Mouse (Mus musculus): Measurements from ENCODE around the gene Gm42791. TPM values are rescaled to one million over a fixed set of nuclear protein-coding genes. Genes with fewer than 3 reads are reported as not detected.

The Gm42791 gene
- polyA plus RNA-seq, 1 experiment from 2014 or later = 2.0 TPM

DNA sequence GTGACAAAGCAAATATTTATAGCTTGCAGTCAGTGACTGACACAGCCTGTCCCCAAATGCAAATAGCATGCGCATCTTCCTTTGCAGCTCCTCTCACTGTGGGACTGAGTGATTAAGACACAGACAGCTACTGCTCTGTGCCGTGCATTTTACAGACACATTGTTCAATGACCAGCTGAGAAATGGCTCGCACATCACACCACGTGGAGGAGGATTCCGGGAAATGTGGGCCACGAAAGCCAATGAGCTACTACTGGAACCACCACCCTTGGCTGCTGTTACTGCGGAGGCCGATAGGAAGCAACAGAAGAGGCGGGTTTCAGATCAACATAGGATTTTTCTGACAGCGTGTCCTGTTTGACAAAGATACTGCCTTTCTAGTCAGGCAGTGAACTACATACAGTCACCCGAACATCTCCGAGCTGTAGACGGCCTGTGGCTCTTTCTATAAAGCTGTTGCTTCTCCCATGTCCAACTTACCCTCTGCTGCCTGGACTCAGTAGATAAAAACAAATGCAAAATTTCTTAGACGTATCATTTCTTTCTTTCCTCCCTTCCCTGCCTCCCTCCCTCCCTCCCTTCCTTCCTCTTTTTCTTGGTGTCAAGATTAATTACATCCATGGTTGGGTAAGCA is 97.8 kb downstream of the Gm42791 start:
- no peak overlapping the region for H3K4me3 ChIP-seq
- no peak overlapping the region for H3K27ac ChIP-seq (replicated peaks)
- no peak for DNase-seq (ENCODE audit: low spot score)
- H3K4me1 ChIP-seq = peaks cover 35% of the 10 kb centered on the region
- H3K9me3 ChIP-seq (replicated peaks) = no peaks in the 10 kb centered on the region
- 81% methylated on average over 14 of the region's 14 CpGs for WGBS
- H3K36me3 ChIP-seq = peaks cover 33% of the 10 kb centered on the region
- no peaks in the 10 kb centered on the region for H3K27me3 ChIP-seq (ENCODE audit: low read depth, poor library complexity, severe bottlenecking)

DNA sequence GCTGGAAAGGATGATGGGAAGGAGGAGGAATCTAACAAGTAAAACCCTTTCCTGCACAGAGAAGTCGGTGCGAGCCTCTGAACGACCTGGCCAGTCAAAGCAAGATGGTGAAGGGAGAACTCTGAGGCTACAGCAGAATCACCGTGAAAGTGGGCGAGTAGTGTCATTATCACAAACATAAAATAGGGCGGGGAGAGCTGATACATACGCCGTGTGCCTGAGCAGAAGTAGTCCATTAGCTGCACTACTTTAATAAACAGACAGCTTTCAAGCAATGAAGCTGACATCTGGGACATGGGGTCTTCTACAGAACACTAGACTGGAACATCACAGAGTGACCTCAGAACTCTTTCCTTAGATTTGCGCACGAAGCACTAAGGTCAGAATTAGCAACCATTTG is 98.4 kb downstream of the Gm42791 start:
- WGBS = 91% methylated on average over 10 of the region's 10 CpGs
- Histone ChIP-seq H3K4me3 (no peak overlapping the region), H3K9me3 (replicated peaks) (no peaks in the 10 kb centered on the region), H3K36me3 (peaks cover 40% of the 10 kb centered on the region), H3K27me3 (ENCODE audit: low read depth, poor library complexity, severe bottlenecking) (no peaks in the 10 kb centered on the region), H3K4me1 (peaks cover 35% of the 10 kb centered on the region), H3K27ac (replicated peaks) (no peak overlapping the region)
- DNase-seq (ENCODE audit: low spot score) = no peak

DNA sequence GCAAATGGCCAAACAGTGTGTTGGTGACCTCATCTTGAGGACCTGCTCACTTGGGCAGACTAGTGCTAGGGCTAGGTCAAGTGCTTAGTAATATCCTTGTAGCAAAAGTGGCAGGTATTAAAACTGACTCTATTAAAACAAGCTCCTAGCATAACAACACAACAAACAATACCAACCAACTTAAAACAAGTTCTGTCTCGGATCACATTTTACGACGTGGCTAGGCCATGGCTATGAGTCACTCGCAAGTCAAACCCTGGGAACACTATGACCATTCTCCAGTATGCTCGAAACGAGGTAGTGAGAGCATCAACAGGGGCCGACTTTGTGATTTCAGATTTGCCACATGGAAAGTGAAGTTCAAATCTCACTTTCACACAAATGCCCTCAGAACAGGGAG is 99.1 kb downstream of the Gm42791 start:
- DNase-seq (ENCODE audit: low spot score) = no peak
- H3K4me3 ChIP-seq = no peak overlapping the region
- 92% methylated on average over 7 of the region's 7 CpGs for WGBS
- no peaks in the 10 kb centered on the region for H3K27me3 ChIP-seq (ENCODE audit: low read depth, poor library complexity, severe bottlenecking)
- 0 out of 2 replicates have a peak overlapping the region, but pooled peaks have one; percentile 50 for H3K27ac ChIP-seq (replicated peaks)
- peaks cover 35% of the 10 kb centered on the region for H3K4me1 ChIP-seq
- no peaks in the 10 kb centered on the region for H3K9me3 ChIP-seq (replicated peaks)
- H3K36me3 ChIP-seq = peaks cover 41% of the 10 kb centered on the region

GRCm38 (mm10) chr5:148895034-148895433 is 99.9 kb downstream of the Gm42791 start:
- Histone ChIP-seq H3K27ac (replicated peaks) (peak overlapping the region; percentile 50; the same call in 1 of the 2 replicates), H3K27me3 (ENCODE audit: low read depth, poor library complexity, severe bottlenecking) (no peaks in the 10 kb centered on the region), H3K4me3 (no peak overlapping the region), H3K4me1 (peaks cover 35% of the 10 kb centered on the region), H3K9me3 (replicated peaks) (peaks cover 5% of the 10 kb centered on the region; the same call in 1 of the 2 replicates), H3K36me3 (peaks cover 48% of the 10 kb centered on the region)
- WGBS = 32% methylated on average over 5 of the region's 5 CpGs
- no peak for DNase-seq (ENCODE audit: low spot score)

- H3K9me3 ChIP-seq (replicated peaks) = peaks cover 6% of the 10 kb centered on the region; the same call in 1 of the 2 replicates
- peaks cover 78% of the 10 kb centered on the region for H3K36me3 ChIP-seq
- DNase-seq (ENCODE audit: low spot score) = no peak
- H3K27ac ChIP-seq (replicated peaks) = no peak overlapping the region
- WGBS = 94% methylated on average over 4 of the region's 4 CpGs
- H3K27me3 ChIP-seq (ENCODE audit: low read depth, poor library complexity, severe bottlenecking) = no peaks in the 10 kb centered on the region
- H3K4me3 ChIP-seq = no peak overlapping the region
- peaks cover 17% of the 10 kb centered on the region for H3K4me1 ChIP-seq
Measured at GRCm38 (mm10) chr5:148890237-148890636, 104.7 kb downstream of the Gm42791 start.

DNA sequence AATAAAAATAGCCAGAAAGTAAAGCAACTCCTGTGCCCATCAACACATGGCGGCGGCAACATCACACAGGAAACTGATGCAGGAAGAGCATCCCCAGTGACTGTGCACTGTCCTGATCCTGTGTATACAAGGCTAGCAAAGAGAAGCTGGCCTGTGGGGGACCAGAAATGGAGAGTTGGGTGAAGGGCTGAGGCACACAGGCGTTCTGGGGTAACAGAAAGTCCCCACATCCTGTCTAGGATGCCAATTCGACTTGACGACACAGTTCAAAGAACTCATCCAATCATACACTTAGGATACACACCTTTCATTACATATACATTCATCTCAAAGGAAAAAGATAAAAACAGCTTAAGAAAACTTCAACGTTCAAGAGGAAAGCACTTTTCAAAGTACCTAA is 106.9 kb downstream of the Gm42791 start:
- peaks cover 6% of the 10 kb centered on the region; the same call in 1 of the 2 replicates for H3K9me3 ChIP-seq (replicated peaks)
- DNase-seq (ENCODE audit: low spot score) = no peak
- no peak overlapping the region for H3K4me3 ChIP-seq
- WGBS = 95% methylated on average over 6 of the region's 6 CpGs
- H3K27ac ChIP-seq (replicated peaks) = no peak overlapping the region
- H3K4me1 ChIP-seq = peaks cover 8% of the 10 kb centered on the region
- peaks cover 81% of the 10 kb centered on the region for H3K36me3 ChIP-seq
- no peaks in the 10 kb centered on the region for H3K27me3 ChIP-seq (ENCODE audit: low read depth, poor library complexity, severe bottlenecking)

GRCm38 (mm10) chr5:148885821-148886609 is 108.9 kb downstream of the Gm42791 start:
- Histone ChIP-seq H3K36me3 (peaks cover 68% of the 10 kb centered on the region), H3K4me3 (peak overlapping the region; percentile 36), H3K9me3 (replicated peaks) (peaks cover 6% of the 10 kb centered on the region; the same call in 1 of the 2 replicates), H3K27me3 (ENCODE audit: low read depth, poor library complexity, severe bottlenecking) (no peaks in the 10 kb centered on the region), H3K4me1 (peaks cover 8% of the 10 kb centered on the region), H3K27ac (replicated peaks) (peak overlapping the region; percentile 77)
- DNase-seq (ENCODE audit: low spot score) = peak; percentile 75
- WGBS = 34% methylated on average over 22 of the region's 22 CpGs

GRCm38 (mm10) chr5:148883671-148884070 is 111.3 kb downstream of the Gm42791 start:
- Histone ChIP-seq H3K27ac (replicated peaks) (no peak overlapping the region), H3K9me3 (replicated peaks) (no peaks in the 10 kb centered on the region), H3K4me3 (no peak overlapping the region), H3K36me3 (peaks cover 63% of the 10 kb centered on the region), H3K4me1 (peaks cover 8% of the 10 kb centered on the region), H3K27me3 (ENCODE audit: low read depth, poor library complexity, severe bottlenecking) (no peaks in the 10 kb centered on the region)
- DNase-seq (ENCODE audit: low spot score) = no peak
- 92% methylated on average over 8 of the region's 8 CpGs for WGBS

GRCm38 (mm10) chr5:148879218-148879617 is 115.7 kb downstream of the Gm42791 start:
- no peaks in the 10 kb centered on the region for H3K4me1 ChIP-seq
- no peaks in the 10 kb centered on the region for H3K9me3 ChIP-seq (replicated peaks)
- 83% methylated on average over 6 of the region's 6 CpGs for WGBS
- H3K36me3 ChIP-seq = peaks cover 75% of the 10 kb centered on the region
- no peak overlapping the region for H3K4me3 ChIP-seq
- no peak overlapping the region for H3K27ac ChIP-seq (replicated peaks)
- no peaks in the 10 kb centered on the region for H3K27me3 ChIP-seq (ENCODE audit: low read depth, poor library complexity, severe bottlenecking)
- no peak for DNase-seq (ENCODE audit: low spot score)

GRCm38 (mm10) chr5:148873116-148873515 is 121.8 kb downstream of the Gm42791 start:
- no peak for DNase-seq (ENCODE audit: low spot score)
- peaks cover 58% of the 10 kb centered on the region for H3K36me3 ChIP-seq
- 90% methylated on average over 8 of the region's 8 CpGs for WGBS

DNA sequence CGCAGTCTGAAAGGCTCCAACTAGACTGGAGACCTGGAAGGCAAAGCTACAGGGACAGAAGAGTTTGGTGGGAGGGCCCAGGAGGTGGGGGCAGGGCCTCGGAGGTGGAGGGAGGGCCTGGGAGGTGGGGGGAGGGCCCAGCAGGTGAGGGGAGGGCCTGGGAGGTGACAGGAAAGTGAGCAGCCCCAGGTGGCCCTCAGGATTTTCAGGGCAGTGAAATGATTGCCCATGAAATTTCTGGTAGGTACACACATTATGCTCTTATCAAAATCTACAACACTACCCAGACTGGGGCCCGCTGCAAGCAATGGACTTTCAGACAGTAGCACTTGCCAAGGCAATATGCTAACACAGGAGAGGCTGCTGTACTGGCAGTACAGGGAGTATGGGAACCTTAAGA is 125.4 kb downstream of the Gm42791 start:
- no peak for DNase-seq (ENCODE audit: low spot score)
- 39% methylated on average over 3 of the region's 3 CpGs for WGBS

More at GRCm38 (mm10) chr5:148873116-148873515, 121.8 kb downstream of the Gm42791 start:
- H3K27ac ChIP-seq (replicated peaks) = no peak overlapping the region
- no peaks in the 10 kb centered on the region for H3K9me3 ChIP-seq (replicated peaks)
- H3K27me3 ChIP-seq (ENCODE audit: low read depth, poor library complexity, severe bottlenecking) = no peaks in the 10 kb centered on the region
- no peaks in the 10 kb centered on the region for H3K4me1 ChIP-seq
- H3K4me3 ChIP-seq = no peak overlapping the region

DNA sequence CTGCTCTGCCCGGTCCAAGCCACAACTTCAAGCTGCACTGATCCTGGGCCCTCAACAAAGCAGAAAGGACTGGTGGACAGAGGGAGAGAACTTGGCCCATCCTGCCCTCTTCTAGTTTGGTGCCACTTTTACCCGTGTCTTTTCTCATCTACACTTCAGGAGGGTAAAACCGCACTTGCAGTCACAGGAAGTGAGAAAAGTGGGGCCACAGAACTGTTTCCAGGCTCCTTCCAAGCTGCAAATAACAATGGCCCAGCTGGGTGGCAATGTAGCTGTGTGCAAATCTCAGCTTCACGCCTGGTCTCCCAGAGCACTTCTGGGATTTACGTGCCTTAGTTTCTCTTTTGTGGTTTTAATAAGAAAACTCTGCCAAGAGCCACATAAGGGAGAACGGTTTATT is 127.2 kb downstream of the Gm42791 start:
- 88% methylated on average over 6 of the region's 6 CpGs for WGBS
- no peak for DNase-seq (ENCODE audit: low spot score)
- no peaks in the 10 kb centered on the region for H3K27me3 ChIP-seq (ENCODE audit: low read depth, poor library complexity, severe bottlenecking)
- H3K9me3 ChIP-seq (replicated peaks) = no peaks in the 10 kb centered on the region
- H3K4me3 ChIP-seq = no peak overlapping the region
- H3K36me3 ChIP-seq = peaks cover 8% of the 10 kb centered on the region; the same call in 1 of the 2 replicates
- no peak overlapping the region for H3K27ac ChIP-seq (replicated peaks)
- H3K4me1 ChIP-seq = no peaks in the 10 kb centered on the region

More for the DNA sequence above, 125.4 kb downstream of the Gm42791 start:
- Histone ChIP-seq H3K27me3 (ENCODE audit: low read depth, poor library complexity, severe bottlenecking) (no peaks in the 10 kb centered on the region), H3K9me3 (replicated peaks) (no peaks in the 10 kb centered on the region), H3K36me3 (peaks cover 24% of the 10 kb centered on the region), H3K4me1 (no peaks in the 10 kb centered on the region), H3K4me3 (no peak overlapping the region), H3K27ac (replicated peaks) (no peak overlapping the region)

DNA sequence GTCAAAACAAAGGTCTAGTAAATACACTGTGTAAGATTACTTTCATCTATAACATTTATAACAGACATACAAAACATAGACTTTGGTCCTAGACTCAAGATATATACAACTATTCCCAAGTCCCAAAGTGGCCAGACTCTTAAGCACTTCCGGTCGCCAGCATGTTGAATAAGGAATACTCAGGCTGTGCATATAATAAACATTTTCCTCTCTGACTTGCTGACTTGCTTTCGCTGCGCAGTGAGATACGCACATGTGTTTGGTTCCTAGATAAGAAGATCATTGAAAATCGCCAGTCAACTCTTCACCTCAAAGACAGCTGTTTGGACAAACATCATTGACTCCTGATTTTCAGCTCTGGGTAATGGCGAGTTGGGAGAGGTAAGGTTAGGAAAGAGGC is 127.8 kb downstream of the Gm42791 start:
- Histone ChIP-seq H3K4me1 (no peaks in the 10 kb centered on the region), H3K27me3 (ENCODE audit: low read depth, poor library complexity, severe bottlenecking) (no peaks in the 10 kb centered on the region), H3K9me3 (replicated peaks) (no peaks in the 10 kb centered on the region), H3K4me3 (no peak overlapping the region), H3K27ac (replicated peaks) (no peak overlapping the region), H3K36me3 (0 out of 2 replicates have a peak, but pooled peaks cover 3% of the 10 kb centered on the region)
- 91% methylated on average over 7 of the region's 7 CpGs for WGBS
- DNase-seq (ENCODE audit: low spot score) = no peak
